Mouse (Mus musculus) CH12.LX (cell line): ENCODE results near the gene Adamts16.

Experiments
- CTCF ChIP-seq, 2 experiments: IDR thresholded peaks in 1 of 2; conservative IDR thresholded peaks in 1 of 2; 2 replicates each; pipeline ENCODE4 v1.5.1; 2011 to 2012; ENCODE audit warnings: low read depth in 2 of 2, low read length in 2 of 2, improper control_type of control experiment in 1 of 2, inconsistent platforms in 1 of 2, mild to moderate bottlenecking in 1 of 2, moderate library complexity in 1 of 2
- NRF1 ChIP-seq: IDR thresholded peaks from 2 replicates; pipeline ENCODE4 v1.6.1; 2014; ENCODE audit warnings: low read depth, mild to moderate bottlenecking, inconsistent platforms, low read length, improper control_type of control experiment, moderate library complexity
- POLR2A ChIP-seq: IDR thresholded peaks from 2 replicates; pipeline ENCODE4 v1.6.1; 2011; ENCODE audit warnings: low read depth, mild to moderate bottlenecking, improper control_type of control experiment, low read length
- TCF12 ChIP-seq: IDR thresholded peaks from 2 replicates; pipeline ENCODE4 v1.6.1; 2014; ENCODE audit warnings: low read depth, mild to moderate bottlenecking, inconsistent platforms, low read length, improper control_type of control experiment

DNA sequence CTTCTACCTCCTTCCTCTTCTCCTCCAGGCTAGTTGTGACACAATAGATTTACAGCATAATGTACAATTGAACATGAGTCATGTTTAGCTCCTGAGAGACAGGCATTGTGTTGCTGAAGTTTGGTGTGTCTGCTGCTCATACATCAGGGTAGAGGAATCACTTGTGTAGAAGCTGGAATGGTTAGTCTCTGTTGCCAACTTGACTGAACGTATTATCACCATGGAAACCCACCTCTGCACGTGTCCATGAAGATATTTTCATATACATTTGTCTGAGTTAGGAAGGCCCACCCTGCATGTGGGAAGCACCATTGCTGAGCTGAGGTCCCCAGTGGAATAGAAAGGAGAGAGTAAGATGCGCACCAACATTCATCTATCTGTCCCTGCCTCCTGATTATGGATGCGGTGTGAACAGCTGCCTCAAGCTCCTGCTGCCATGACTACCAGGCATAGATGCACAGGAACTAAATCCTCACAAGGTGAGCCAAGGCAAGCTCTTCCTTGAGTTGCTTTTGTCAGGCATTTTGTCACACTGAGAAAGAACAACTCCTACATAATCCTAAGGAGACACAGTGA is 142.7 kb downstream of the Adamts16 start:
- TF ChIP-seq NRF1 (no peak), CTCF (conservative IDR thresholded peaks at IDR 0.05 in 1 of 2, IDR thresholded peaks at IDR 0.05 in 1 of 2; ENCODE audit: low read depth in 2 of 2, low read length in 2 of 2) (no peak), POLR2A (no peak), TCF12 (no peak)
